Mouse (Mus musculus) midbrain, embryonic 15.5 days (tissue): Measurements from ENCODE around the gene Pibf1. TPM values are rescaled to one million over a fixed set of nuclear protein-coding genes. Genes with fewer than 3 reads are reported as not detected.

Source experiments
- polyA plus RNA-seq: library from polyadenylated mRNA; unstranded; fragments of >200 nt; fragmentation: Nextera tagmentation; extraction: Ambion mirVana; gene quantifications from 2 replicates; pipeline ENCODE4 v1.2.1, GENCODE M21; 2015

Gene Pibf1
- polyA plus RNA-seq, 1 experiment from 2014 or later = 17.4 TPM

Other genes with a start within 250 kb of the Pibf1 start
- gene Rpl36a-ps1, start 105.1 kb upstream of the Pibf1 start, polyA plus RNA-seq = not detected in 2 replicates
- 104 and 113 TPM in 2 replicates for gene Mzt1, start 53.3 kb upstream of the Pibf1 start, polyA plus RNA-seq
- gene Bora, start 53.2 kb upstream of the Pibf1 start, polyA plus RNA-seq = 12.8 and 13.7 TPM in 2 replicates
- gene Dis3, start 346 bp downstream of the Pibf1 start, polyA plus RNA-seq = 20.8 and 22.5 TPM in 2 replicates
- 4.4 and 5.1 TPM in 2 replicates for gene Klf5, start 199.3 kb downstream of the Pibf1 start, polyA plus RNA-seq